Mouse (Mus musculus): Measurements from ENCODE around the gene 2310039H08Rik.

DNA sequence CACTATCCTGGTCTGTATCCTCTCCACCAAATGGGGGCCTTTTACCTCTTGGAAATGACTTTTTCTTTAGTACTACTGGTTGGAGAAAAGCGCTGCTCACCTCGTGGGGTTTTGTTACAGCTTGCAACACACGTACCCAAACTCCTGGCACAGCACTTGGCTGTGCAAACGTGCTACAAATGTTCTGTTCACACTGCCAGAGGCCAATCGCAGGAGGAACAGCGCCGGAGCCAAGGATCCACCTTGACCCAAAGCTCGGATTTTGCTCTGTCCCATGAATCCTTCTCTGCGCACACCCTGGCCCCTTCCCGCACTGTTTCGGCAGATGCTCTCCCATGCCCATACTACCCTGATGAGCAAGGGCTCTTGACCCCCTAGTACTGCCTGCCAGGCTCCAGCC is 43.9 kb upstream of the 2310039H08Rik start:
- TF ChIP-seq CEBPB (IDR thresholded peaks at IDR 0.05; ENCODE audit: low read depth) (no peak), MYOG (IDR thresholded peaks at IDR 0.05; ENCODE audit: control insufficient read depth, extremely low read depth, insufficient read length) (no peak), USF1 (IDR thresholded peaks at IDR 0.05; ENCODE audit: low read depth) (no peak), CTCF (IDR thresholded peaks at IDR 0.05; ENCODE audit: control insufficient read depth, insufficient read depth, insufficient read length) (no peak), MAX (IDR thresholded peaks at IDR 0.05) (no peak), FOSL1 (IDR thresholded peaks at IDR 0.05; ENCODE audit: insufficient read depth, low read length, poor library complexity, severe bottlenecking) (no peak)
